Mouse (Mus musculus): Measurements from ENCODE around the gene Cep152. TPM values are rescaled to one million over a fixed set of nuclear protein-coding genes. Genes with fewer than 3 reads are reported as not detected.

The Cep152 gene
- polyA plus RNA-seq, 1 experiment from 2014 or later, result 3.9 TPM

- Histone ChIP-seq H3K4me3 (replicated peaks; ENCODE audit: low read depth, low read length) (no peak overlapping the region), H3K9me3 (ENCODE audit: control insufficient read depth, low read length) (no peaks in the 10 kb centered on the region), H3K36me3 (ENCODE audit: control insufficient read depth, insufficient read depth, low read length) (peaks cover 49% of the 10 kb centered on the region), H3K4me1 (ENCODE audit: control insufficient read depth, insufficient read depth, low read length) (no peaks in the 10 kb centered on the region), H3K9ac (replicated peaks; ENCODE audit: low read length) (no peak overlapping the region), H3K4me2 (ENCODE audit: low read length) (no peak overlapping the region), H3K27ac (replicated peaks; ENCODE audit: low read depth, low read length) (no peak overlapping the region), H3K27me3 (ENCODE audit: control insufficient read depth, insufficient read depth, low read length) (no peaks in the 10 kb centered on the region)
- DNase-seq, result no peak
- ATAC-seq (ENCODE audit: low FRiP score, low TSS enrichment), result no peak
- WGBS, result 94% methylated on average over 8 of the region's 8 CpGs
These were observed 9.0 kb downstream of the Cep152 start for GRCm38 (mm10) chr2:125615858-125616424.

DNA sequence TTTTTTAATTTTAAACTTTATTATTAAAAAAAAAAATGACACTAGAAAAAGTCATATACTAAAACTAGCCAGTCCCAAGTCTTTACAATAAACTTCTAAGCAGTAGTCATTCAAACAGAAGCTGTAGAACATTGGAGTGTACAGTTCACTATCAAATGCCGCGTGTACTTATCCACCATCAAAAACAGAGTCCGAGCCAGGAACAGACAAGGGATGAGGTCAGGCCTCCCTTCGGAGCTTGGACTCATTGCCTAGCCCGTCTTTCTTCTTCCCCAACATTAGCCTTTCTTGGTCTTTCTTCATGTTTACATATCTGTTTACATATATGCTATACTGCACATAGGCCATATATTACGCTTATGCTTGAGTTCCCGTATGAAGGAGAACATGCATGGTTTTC lies 9.5 kb downstream of the Cep152 start:
- H3K4me2 ChIP-seq (ENCODE audit: low read length), result no peak overlapping the region
- no peaks in the 10 kb centered on the region for H3K27me3 ChIP-seq (ENCODE audit: control insufficient read depth, insufficient read depth, low read length)
- no peaks in the 10 kb centered on the region for H3K4me1 ChIP-seq (ENCODE audit: control insufficient read depth, insufficient read depth, low read length)
- H3K9ac ChIP-seq (replicated peaks; ENCODE audit: low read length), result no peak overlapping the region
- ATAC-seq (ENCODE audit: low FRiP score, low TSS enrichment), result no peak
- no peak overlapping the region for H3K4me3 ChIP-seq (replicated peaks; ENCODE audit: low read depth, low read length)
- no peak overlapping the region for H3K27ac ChIP-seq (replicated peaks; ENCODE audit: low read depth, low read length)
- no peaks in the 10 kb centered on the region for H3K9me3 ChIP-seq (ENCODE audit: control insufficient read depth, low read length)
- WGBS, result 95% methylated on average over 7 of the region's 7 CpGs
- H3K36me3 ChIP-seq (ENCODE audit: control insufficient read depth, insufficient read depth, low read length), result peaks cover 52% of the 10 kb centered on the region
- no peak for DNase-seq

GRCm38 (mm10) chr2:125606220-125606845 lies 18.6 kb downstream of the Cep152 start:
- Histone ChIP-seq H3K36me3 (ENCODE audit: control insufficient read depth, insufficient read depth, low read length) (peaks cover 26% of the 10 kb centered on the region), H3K4me2 (ENCODE audit: low read length) (no peak overlapping the region), H3K27ac (replicated peaks; ENCODE audit: low read depth, low read length) (no peak overlapping the region), H3K9me3 (ENCODE audit: control insufficient read depth, low read length) (no peaks in the 10 kb centered on the region), H3K4me3 (replicated peaks; ENCODE audit: low read depth, low read length) (no peak overlapping the region), H3K4me1 (ENCODE audit: control insufficient read depth, insufficient read depth, low read length) (no peaks in the 10 kb centered on the region), H3K9ac (replicated peaks; ENCODE audit: low read length) (no peak overlapping the region), H3K27me3 (ENCODE audit: control insufficient read depth, insufficient read depth, low read length) (no peaks in the 10 kb centered on the region)
- no peak for DNase-seq
- ATAC-seq (ENCODE audit: low FRiP score, low TSS enrichment), result no peak
- WGBS, result 88% methylated on average over 17 of the region's 17 CpGs

GRCm38 (mm10) chr2:125604646-125605045 lies 20.3 kb downstream of the Cep152 start:
- peak; percentile 87 for DNase-seq
- Histone ChIP-seq H3K4me3 (replicated peaks; ENCODE audit: low read depth, low read length) (no peak overlapping the region), H3K4me2 (ENCODE audit: low read length) (no peak overlapping the region), H3K4me1 (ENCODE audit: control insufficient read depth, insufficient read depth, low read length) (no peaks in the 10 kb centered on the region), H3K27ac (replicated peaks; ENCODE audit: low read depth, low read length) (no peak overlapping the region), H3K27me3 (ENCODE audit: control insufficient read depth, insufficient read depth, low read length) (no peaks in the 10 kb centered on the region), H3K36me3 (ENCODE audit: control insufficient read depth, insufficient read depth, low read length) (peaks cover 30% of the 10 kb centered on the region), H3K9ac (replicated peaks; ENCODE audit: low read length) (no peak overlapping the region), H3K9me3 (ENCODE audit: control insufficient read depth, low read length) (no peaks in the 10 kb centered on the region)
- 78% methylated on average over 7 of the region's 7 CpGs for WGBS
- ATAC-seq (ENCODE audit: low FRiP score, low TSS enrichment), result no peak; the same call in 1 of the 2 replicates

GRCm38 (mm10) chr2:125602970-125603369 lies 21.9 kb downstream of the Cep152 start:
- Histone ChIP-seq H3K9me3 (ENCODE audit: control insufficient read depth, low read length) (no peaks in the 10 kb centered on the region), H3K4me3 (replicated peaks; ENCODE audit: low read depth, low read length) (no peak overlapping the region), H3K9ac (replicated peaks; ENCODE audit: low read length) (no peak overlapping the region), H3K4me1 (ENCODE audit: control insufficient read depth, insufficient read depth, low read length) (no peaks in the 10 kb centered on the region), H3K27ac (replicated peaks; ENCODE audit: low read depth, low read length) (no peak overlapping the region), H3K27me3 (ENCODE audit: control insufficient read depth, insufficient read depth, low read length) (no peaks in the 10 kb centered on the region), H3K4me2 (ENCODE audit: low read length) (no peak overlapping the region), H3K36me3 (ENCODE audit: control insufficient read depth, insufficient read depth, low read length) (peaks cover 32% of the 10 kb centered on the region)
- 99% methylated on average over 3 of the region's 3 CpGs for WGBS
- DNase-seq (no peak), ATAC-seq (ENCODE audit: low FRiP score, low TSS enrichment) (no peak)

GRCm38 (mm10) chr2:125598958-125599357 lies 26.0 kb downstream of the Cep152 start:
- DNase-seq (no peak), ATAC-seq (ENCODE audit: low FRiP score, low TSS enrichment) (no peak)
- no peaks in the 10 kb centered on the region for H3K4me1 ChIP-seq (ENCODE audit: control insufficient read depth, insufficient read depth, low read length)
- H3K4me2 ChIP-seq (ENCODE audit: low read length), result no peak overlapping the region
- H3K9me3 ChIP-seq (ENCODE audit: control insufficient read depth, low read length), result no peaks in the 10 kb centered on the region
- no peak overlapping the region for H3K27ac ChIP-seq (replicated peaks; ENCODE audit: low read depth, low read length)
- 90% methylated on average over 4 of the region's 4 CpGs for WGBS
- H3K27me3 ChIP-seq (ENCODE audit: control insufficient read depth, insufficient read depth, low read length), result no peaks in the 10 kb centered on the region
- H3K9ac ChIP-seq (replicated peaks; ENCODE audit: low read length), result no peak overlapping the region
- H3K4me3 ChIP-seq (replicated peaks; ENCODE audit: low read depth, low read length), result no peak overlapping the region
- peaks cover 41% of the 10 kb centered on the region for H3K36me3 ChIP-seq (ENCODE audit: control insufficient read depth, insufficient read depth, low read length)

- Histone ChIP-seq H3K36me3 (ENCODE audit: control insufficient read depth, insufficient read depth, low read length) (peaks cover 44% of the 10 kb centered on the region), H3K4me2 (ENCODE audit: low read length) (no peak overlapping the region), H3K4me3 (replicated peaks; ENCODE audit: low read depth, low read length) (no peak overlapping the region), H3K9me3 (ENCODE audit: control insufficient read depth, low read length) (no peaks in the 10 kb centered on the region), H3K27ac (replicated peaks; ENCODE audit: low read depth, low read length) (no peak overlapping the region), H3K9ac (replicated peaks; ENCODE audit: low read length) (no peak overlapping the region), H3K27me3 (ENCODE audit: control insufficient read depth, insufficient read depth, low read length) (no peaks in the 10 kb centered on the region), H3K4me1 (ENCODE audit: control insufficient read depth, insufficient read depth, low read length) (no peaks in the 10 kb centered on the region)
- 81% methylated on average over 6 of the region's 6 CpGs for WGBS
- no peak for DNase-seq
- ATAC-seq (ENCODE audit: low FRiP score, low TSS enrichment), result no peak
These were observed 26.7 kb downstream of the Cep152 start for GRCm38 (mm10) chr2:125598251-125598650.

GRCm38 (mm10) chr2:125594786-125595185 lies 30.1 kb downstream of the Cep152 start:
- no peak overlapping the region for H3K9ac ChIP-seq (replicated peaks; ENCODE audit: low read length)
- ATAC-seq (ENCODE audit: low FRiP score, low TSS enrichment) (no peak), DNase-seq (no peak)
- H3K4me1 ChIP-seq (ENCODE audit: control insufficient read depth, insufficient read depth, low read length), result no peaks in the 10 kb centered on the region
- no peak overlapping the region for H3K4me2 ChIP-seq (ENCODE audit: low read length)
- H3K9me3 ChIP-seq (ENCODE audit: control insufficient read depth, low read length), result no peaks in the 10 kb centered on the region
- H3K27me3 ChIP-seq (ENCODE audit: control insufficient read depth, insufficient read depth, low read length), result no peaks in the 10 kb centered on the region
- peaks cover 18% of the 10 kb centered on the region for H3K36me3 ChIP-seq (ENCODE audit: control insufficient read depth, insufficient read depth, low read length)
- H3K4me3 ChIP-seq (replicated peaks; ENCODE audit: low read depth, low read length), result no peak overlapping the region
- no peak overlapping the region for H3K27ac ChIP-seq (replicated peaks; ENCODE audit: low read depth, low read length)
- WGBS, result 80% methylated on average over 12 of the region's 12 CpGs

DNA sequence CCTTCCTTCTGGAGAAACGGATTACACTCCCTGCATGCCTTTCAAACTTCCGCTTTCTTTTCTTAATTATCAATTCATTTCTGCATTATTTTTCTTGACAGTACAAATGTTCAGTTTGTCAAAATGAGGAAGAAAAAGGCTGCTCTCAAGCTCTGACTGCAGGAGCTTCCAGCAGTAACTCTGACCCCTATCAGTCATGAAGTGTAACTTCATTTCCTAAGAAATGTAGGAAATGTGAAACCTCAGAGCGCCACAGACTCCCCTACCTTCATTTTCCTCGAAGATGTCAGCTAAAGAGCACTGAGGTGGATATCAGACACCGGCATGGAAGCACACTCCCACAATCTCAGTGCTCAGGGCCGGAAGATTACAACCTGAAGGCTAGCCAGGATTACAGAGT lies 30.8 kb downstream of the Cep152 start:
- no peak overlapping the region for H3K4me2 ChIP-seq (ENCODE audit: low read length)

More for the DNA sequence above, 30.8 kb downstream of the Cep152 start:
- no peaks in the 10 kb centered on the region for H3K27me3 ChIP-seq (ENCODE audit: control insufficient read depth, insufficient read depth, low read length)
- 90% methylated on average over 6 of the region's 6 CpGs for WGBS
- no peak overlapping the region for H3K9ac ChIP-seq (replicated peaks; ENCODE audit: low read length)
- peaks cover 19% of the 10 kb centered on the region for H3K36me3 ChIP-seq (ENCODE audit: control insufficient read depth, insufficient read depth, low read length)
- H3K4me1 ChIP-seq (ENCODE audit: control insufficient read depth, insufficient read depth, low read length), result no peaks in the 10 kb centered on the region
- no peak overlapping the region for H3K4me3 ChIP-seq (replicated peaks; ENCODE audit: low read depth, low read length)
- DNase-seq, result no peak
- H3K9me3 ChIP-seq (ENCODE audit: control insufficient read depth, low read length), result no peaks in the 10 kb centered on the region
- no peak for ATAC-seq (ENCODE audit: low FRiP score, low TSS enrichment)
- H3K27ac ChIP-seq (replicated peaks; ENCODE audit: low read depth, low read length), result no peak overlapping the region

Data from midbrain, embryonic 14.5 days (tissue).